Mouse (Mus musculus) heart, adult 8-10 months (tissue): ENCODE measurements around the gene Gm13285. TPM values are rescaled to one million over a fixed set of nuclear protein-coding genes. Genes with fewer than 3 reads are reported as not detected.
"Not testable (repeated sequence)": the region's sequence is repeated elsewhere in the genome, so short reads cannot be mapped to it uniquely, and the experiment has no call there.

Source experiments
- DNase-seq: peaks from one replicate; pipeline ENCODE4 v3.0.0; 2022; ENCODE audit warnings: low spot score
- total RNA-seq, 4 experiments: library from RNA; stranded (reverse); gene quantifications; 2 replicates each; pipeline ENCODE4 v1.2.4; 2022

Gene Gm13285
- total RNA-seq, result not detected

DNA sequence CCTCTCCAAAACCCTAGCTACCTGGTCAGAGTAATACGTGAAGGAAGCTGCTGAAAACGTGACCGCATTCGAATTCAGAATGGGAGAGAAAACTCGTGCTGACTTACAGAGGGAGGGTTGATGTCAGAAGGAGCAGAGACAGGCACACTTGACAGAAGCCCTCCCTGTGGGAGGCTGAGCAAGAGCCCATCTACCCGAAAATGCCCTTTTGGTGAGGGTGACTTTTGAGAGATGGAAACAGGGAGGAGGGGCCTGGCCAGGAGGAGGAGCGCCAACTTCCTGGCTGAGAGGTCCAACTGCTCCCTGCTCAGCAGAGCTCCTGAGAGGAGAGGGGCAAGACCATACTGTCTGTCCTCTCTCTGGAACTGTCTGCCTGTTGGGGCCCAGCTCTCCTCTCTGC lies at the start of gene Gm13285:
Gm13285 (plus strand) TSS at position 301 of the 400 bp plus-strand sequence.
- not testable (repeated sequence) for DNase-seq

DNA sequence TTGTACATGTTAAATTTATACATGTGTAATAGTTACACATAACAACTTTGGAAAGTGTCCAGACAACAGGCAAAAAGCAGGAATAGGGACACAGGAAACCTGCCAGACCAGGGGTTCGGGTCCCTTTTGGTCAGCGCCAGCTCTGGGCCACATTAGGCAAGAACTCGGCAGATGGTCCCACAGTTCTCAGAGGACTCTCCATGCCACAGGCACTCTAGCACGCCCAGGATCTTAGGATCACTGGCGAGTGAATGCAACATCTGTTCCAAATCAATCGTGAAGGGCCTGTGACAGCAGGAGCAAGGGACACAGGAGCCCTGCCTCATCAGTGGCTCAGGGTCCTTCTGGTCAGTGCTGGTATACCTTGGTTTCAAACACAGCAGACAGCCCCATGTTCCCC lies 49.5 kb upstream of the Gm13285 start:
- no peak for DNase-seq

- peak; percentile 66 for DNase-seq
These were observed 44.6 kb upstream of the Gm13285 start, which contains the start of gene Gm13271 for GRCm38 (mm10) chr4:88754818-88755340. Gene Gm13271 (plus strand): TSS chr4:88754868.

- not testable (repeated sequence) for DNase-seq
These were observed 42.6 kb upstream of the Gm13285 start for GRCm38 (mm10) chr4:88756581-88757513.

DNA sequence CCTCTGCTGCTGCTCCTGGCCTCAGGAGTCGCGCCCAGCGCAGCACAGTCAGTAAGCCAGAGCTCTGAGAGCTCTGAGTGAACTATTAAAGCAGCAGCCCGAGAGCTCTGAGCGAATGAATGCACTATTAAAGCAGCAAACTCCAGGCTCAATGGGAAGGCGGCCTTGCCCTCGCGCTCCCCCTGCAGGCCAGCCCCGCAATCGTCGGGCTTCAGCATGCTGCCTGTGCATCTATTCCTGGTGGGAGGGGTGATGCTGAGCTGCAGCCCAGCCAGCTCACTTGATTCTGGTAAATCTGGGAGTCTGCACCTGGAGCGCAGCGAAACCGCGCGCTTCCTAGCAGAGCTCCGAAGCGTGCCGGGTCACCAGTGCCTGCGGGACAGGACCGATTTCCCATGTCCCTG lies 41.8 kb upstream of the Gm13285 start:
- DNase-seq, result peak; percentile 90

- DNase-seq, result not testable (repeated sequence)
These were observed 40.7 kb upstream of the Gm13285 start for GRCm38 (mm10) chr4:88758751-88759150.

- peak; percentile 36 for DNase-seq
These were observed 39.7 kb upstream of the Gm13285 start, which contains the start of gene Gm13283 for GRCm38 (mm10) chr4:88759610-88760268. Gene Gm13283 (plus strand): TSS chr4:88760119.

GRCm38 (mm10) chr4:88760431-88760830 lies 39.0 kb upstream of the Gm13285 start:
- DNase-seq, result peak; percentile 82

- DNase-seq, result peak; percentile 53
These were observed 37.7 kb upstream of the Gm13285 start for GRCm38 (mm10) chr4:88761776-88762175.

- not testable (repeated sequence) for DNase-seq
These were observed 37.1 kb upstream of the Gm13285 start for GRCm38 (mm10) chr4:88762341-88762740.

DNA sequence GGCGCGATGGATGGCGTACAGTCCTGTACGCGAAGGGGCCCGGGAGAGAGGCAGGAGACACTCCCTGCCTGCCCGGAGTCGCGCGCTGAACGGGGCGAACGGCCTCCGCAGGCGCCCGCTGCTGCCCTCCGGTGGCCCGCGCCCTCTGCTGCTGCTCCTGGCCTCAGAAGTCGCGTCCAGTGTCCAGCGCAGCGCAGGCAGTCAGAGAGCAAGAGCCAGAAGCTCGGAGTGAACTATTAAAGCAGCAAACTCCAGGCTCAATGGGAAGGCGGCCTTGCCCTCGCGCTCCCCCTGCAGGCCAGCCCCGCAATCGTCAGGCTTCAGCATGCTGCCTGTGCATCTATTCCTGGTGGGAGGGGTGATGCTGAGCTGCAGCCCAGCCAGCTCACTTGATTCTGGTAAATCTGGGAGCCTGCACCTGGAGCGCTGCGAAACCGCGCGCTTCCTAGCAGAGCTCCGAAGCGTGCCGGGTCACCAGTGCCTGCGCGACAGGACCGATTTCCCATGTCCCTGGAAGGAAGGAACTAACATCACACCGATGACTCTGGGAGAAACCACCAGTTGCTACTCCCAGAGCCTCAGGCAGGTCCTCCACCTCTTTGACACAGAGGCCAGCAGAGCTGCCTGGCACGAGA lies 36.0 kb upstream of the Gm13285 start:
- peak; percentile 67 for DNase-seq

DNA sequence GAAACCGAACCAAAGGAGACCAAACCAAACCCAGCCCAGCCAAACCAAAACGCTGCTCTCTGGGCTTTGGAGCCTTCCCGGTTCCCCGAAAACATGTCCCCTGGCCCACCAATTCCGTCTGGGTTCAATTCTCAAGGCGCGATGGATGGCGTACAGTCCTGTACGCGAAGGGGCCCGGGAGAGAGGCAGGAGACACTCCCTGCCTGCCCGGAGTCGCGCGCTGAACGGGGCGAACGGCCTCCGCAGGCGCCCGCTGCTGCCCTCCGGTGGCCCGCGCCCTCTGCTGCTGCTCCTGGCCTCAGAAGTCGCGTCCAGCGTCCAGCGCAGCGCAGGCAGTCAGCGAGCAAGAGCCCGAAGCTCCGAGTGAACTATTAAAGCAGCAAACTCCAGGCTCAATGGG lies 25.9 kb upstream of the Gm13285 start, which contains the start of gene Gm13290:
Gm13290 (plus strand) TSS at position 301 of the 400 bp plus-strand sequence.
- not testable (repeated sequence) for DNase-seq

DNA sequence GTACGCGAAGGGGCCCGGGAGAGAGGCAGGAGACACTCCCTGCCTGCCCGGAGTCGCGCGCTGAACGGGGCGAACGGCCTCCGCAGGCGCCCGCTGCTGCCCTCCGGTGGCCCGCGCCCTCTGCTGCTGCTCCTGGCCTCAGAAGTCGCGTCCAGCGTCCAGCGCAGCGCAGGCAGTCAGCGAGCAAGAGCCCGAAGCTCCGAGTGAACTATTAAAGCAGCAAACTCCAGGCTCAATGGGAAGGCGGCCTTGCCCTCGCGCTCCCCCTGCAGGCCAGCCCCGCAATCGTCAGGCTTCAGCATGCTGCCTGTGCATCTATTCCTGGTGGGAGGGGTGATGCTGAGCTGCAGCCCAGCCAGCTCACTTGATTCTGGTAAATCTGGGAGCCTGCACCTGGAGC lies 22.8 kb upstream of the Gm13285 start, which contains the start of gene Gm13289:
Gm13289 (plus strand) TSS at position 301 of the 400 bp plus-strand sequence.
- DNase-seq, result not testable (repeated sequence)

- DNase-seq, result not testable (repeated sequence)
These were observed 19.9 kb upstream of the Gm13285 start, which contains the start of gene Gm13272 for GRCm38 (mm10) chr4:88779550-88779949. Gene Gm13272 (plus strand): TSS chr4:88779850.

DNA sequence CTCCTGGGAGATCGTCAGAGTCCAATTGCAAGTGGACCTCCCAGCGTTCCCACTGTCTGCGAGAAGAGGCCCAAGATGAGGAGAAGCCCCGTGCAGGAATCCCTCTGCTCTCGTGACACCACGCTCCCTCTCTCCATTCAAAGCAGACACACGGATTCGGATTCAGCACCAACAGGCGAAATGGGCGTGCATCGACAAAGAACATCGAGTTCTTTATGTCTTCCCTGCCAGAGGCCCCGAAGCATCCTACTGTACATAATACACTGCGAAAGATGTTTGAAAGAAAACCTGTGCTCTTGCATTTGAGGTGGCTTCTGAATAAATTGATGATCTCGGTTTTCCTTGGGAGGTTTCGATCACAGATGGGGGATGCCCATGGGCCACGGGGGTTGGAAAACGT lies 19.1 kb upstream of the Gm13285 start:
- not testable (repeated sequence) for DNase-seq

- DNase-seq, result not testable (repeated sequence)
These were observed 17.6 kb upstream of the Gm13285 start, which contains the start of gene Ifnz for GRCm38 (mm10) chr4:88781831-88782230. Gene Ifnz (plus strand): TSS chr4:88782131.

DNA sequence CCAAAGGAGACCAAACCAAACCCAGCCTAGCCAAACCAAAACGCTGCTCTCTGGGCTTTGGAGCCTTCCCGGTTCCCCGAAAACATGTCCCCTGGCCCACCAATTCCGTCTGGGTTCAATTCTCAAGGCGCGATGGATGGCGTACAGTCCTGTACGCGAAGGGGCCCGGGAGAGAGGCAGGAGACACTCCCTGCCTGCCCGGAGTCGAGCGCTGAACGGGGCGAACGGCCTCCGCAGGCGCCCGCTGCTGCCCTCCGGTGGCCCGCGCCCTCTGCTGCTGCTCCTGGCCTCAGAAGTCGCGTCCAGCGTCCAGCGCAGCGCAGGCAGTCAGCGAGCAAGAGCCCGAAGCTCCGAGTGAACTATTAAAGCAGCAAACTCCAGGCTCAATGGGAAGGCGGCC lies 17.1 kb upstream of the Gm13285 start:
- DNase-seq, result not testable (repeated sequence)

GRCm38 (mm10) chr4:88785409-88785808 lies 14.1 kb upstream of the Gm13285 start, which contains the start of gene Gm13276:
Gene Gm13276 (plus strand): TSS chr4:88785709.
- DNase-seq, result not testable (repeated sequence)

DNA sequence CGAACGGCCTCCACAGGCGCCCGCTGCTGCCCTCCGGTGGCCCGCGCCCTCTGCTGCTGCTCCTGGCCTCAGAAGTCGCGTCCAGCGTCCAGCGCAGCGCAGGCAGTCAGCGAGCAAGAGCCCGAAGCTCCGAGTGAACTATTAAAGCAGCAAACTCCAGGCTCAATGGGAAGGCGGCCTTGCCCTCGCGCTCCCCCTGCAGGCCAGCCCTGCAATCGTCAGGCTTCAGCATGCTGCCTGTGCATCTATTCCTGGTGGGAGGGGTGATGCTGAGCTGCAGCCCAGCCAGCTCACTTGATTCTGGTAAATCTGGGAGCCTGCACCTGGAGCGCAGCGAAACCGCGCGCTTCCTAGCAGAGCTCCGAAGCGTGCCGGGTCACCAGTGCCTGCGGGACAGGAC lies 11.1 kb upstream of the Gm13285 start, which contains the start of gene Gm13277:
Gm13277 (plus strand) TSS at position 231 of the 400 bp plus-strand sequence.
- DNase-seq, result peak; percentile 68

DNA sequence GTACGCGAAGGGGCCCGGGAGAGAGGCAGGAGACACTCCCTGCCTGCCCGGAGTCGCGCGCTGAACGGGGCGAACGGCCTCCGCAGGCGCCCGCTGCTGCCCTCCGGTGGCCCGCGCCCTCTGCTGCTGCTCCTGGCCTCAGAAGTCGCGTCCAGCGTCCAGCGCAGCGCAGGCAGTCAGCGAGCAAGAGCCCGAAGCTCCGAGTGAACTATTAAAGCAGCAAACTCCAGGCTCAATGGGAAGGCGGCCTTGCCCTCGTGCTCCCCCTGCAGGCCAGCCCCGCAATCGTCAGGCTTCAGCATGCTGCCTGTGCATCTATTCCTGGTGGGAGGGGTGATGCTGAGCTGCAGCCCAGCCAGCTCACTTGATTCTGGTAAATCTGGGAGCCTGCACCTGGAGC lies 8.2 kb upstream of the Gm13285 start, which contains the start of gene Gm13278:
Gm13278 (plus strand) TSS at position 301 of the 400 bp plus-strand sequence.
- not testable (repeated sequence) for DNase-seq
